Mouse (Mus musculus): ENCODE data around the gene Erg. TPM values are rescaled to one million over a fixed set of nuclear protein-coding genes. Genes with fewer than 3 reads are reported as not detected.

The Erg gene
- polyA plus RNA-seq, 1 experiment from 2014 or later, result 5.4 TPM

DNA sequence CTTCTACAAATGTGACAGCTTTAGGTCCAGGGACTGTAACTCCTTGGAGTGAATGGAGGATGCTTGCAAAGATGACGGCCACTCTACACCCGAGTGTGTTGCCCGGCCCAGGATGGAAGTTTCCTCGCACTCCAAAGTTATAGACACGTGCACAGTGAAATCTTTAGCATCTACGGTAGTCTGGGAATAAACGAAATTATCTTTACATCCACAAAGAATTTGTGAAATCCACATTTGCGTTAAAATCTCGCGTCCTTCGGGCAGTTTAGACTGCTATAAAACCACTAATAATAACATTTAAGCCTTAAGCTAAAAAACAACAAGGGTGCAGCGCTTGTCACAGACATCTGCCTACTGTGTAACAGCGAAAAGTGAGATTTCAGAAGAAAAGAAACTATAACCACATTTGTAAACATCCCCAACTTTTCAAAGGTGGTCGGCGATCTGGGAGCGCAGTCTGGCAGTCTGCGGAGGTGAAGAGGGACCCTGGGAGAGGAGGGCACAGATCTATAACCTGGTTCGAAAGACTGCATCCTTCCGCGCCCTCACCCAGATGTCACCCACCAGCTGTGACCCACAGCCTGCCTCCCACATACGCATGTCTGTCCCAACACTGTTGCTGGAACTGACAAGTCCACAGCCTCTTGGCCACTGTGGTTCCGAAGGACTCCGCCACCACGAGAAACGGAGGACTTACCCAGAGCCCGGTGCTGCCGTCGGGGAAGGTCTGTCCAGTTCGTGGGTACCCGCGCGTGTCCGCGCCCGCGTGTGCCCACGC is 1.5 kb downstream of the Erg start:
- Histone ChIP-seq H3K4me2 (peak overlapping the region; percentile 96), H3K9ac (peak overlapping the region; percentile 64), H3K4me3 (peak overlapping the region; percentile 50), H3K9me3 (replicated peaks) (no peaks in the 10 kb centered on the region), H3K36me3 (no peaks in the 10 kb centered on the region), H3K27ac (ENCODE audit: poor library complexity, severe bottlenecking) (no peak overlapping the region), H3K4me1 (replicated peaks) (peaks cover 10% of the 10 kb centered on the region), H3K27me3 (replicated peaks) (peaks cover 81% of the 10 kb centered on the region)
- 17% methylated on average over 37 of the region's 37 CpGs for WGBS
- no peak for ATAC-seq (ENCODE audit: insufficient number of reproducible peaks, low FRiP score)

DNA sequence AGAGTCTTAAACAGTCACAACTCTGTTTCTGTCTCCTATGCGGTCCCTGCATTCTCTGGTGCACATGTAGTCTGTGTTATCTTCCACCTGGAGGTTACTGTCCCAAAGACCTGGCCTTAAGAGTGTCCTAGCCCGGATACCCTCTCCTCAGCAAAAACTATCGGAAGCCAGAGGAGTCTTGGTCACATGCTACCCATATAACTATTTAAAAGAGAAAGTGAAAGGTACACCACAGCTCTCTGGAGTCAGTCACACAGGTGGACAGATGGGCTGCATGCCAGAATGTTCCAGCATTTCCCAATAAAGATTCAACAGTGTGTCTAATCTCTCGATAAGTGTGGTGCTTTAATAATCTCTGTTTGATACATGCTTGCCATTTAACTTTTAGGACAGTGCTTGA is 7.1 kb downstream of the Erg start:
- no peak overlapping the region for H3K9ac ChIP-seq
- ATAC-seq (ENCODE audit: insufficient number of reproducible peaks, low FRiP score), result no peak
- no peaks in the 10 kb centered on the region for H3K36me3 ChIP-seq
- no peak overlapping the region for H3K4me2 ChIP-seq
- no peak overlapping the region for H3K27ac ChIP-seq (ENCODE audit: poor library complexity, severe bottlenecking)
- peaks cover 34% of the 10 kb centered on the region for H3K27me3 ChIP-seq (replicated peaks)
- WGBS, result 84% methylated on average over 4 of the region's 4 CpGs
- H3K4me1 ChIP-seq (replicated peaks), result no peaks in the 10 kb centered on the region
- H3K4me3 ChIP-seq, result no peak overlapping the region
- no peaks in the 10 kb centered on the region for H3K9me3 ChIP-seq (replicated peaks)

DNA sequence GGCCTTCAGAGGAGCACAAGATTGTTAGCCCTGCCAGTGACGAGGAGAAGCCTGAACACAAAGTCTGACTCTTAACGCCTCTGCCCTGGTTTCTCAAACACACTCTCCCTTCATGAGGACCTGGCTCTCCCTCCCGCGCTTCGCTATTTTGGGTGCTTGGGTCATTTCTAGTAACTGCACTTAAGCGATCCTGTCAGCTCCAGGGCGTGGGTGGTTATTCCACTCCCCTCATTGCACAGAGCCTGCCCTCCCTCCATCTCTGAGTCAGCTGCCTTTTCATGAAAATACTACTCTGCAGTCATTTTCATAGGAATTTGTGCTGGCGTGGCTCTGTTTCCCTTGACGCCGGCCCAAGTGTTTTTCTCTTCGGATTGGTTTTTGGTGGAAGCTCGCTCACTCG is 13.2 kb downstream of the Erg start:
- no peaks in the 10 kb centered on the region for H3K36me3 ChIP-seq
- WGBS, result 67% methylated on average over 13 of the region's 13 CpGs
- no peaks in the 10 kb centered on the region for H3K27me3 ChIP-seq (replicated peaks)
- H3K9me3 ChIP-seq (replicated peaks), result no peaks in the 10 kb centered on the region
- H3K4me1 ChIP-seq (replicated peaks), result peaks cover 15% of the 10 kb centered on the region; the same call in 1 of the 2 replicates
- no peak overlapping the region for H3K4me2 ChIP-seq
- H3K27ac ChIP-seq (ENCODE audit: poor library complexity, severe bottlenecking), result no peak overlapping the region
- no peak overlapping the region for H3K4me3 ChIP-seq
- no peak for ATAC-seq (ENCODE audit: insufficient number of reproducible peaks, low FRiP score)
- no peak overlapping the region for H3K9ac ChIP-seq

DNA sequence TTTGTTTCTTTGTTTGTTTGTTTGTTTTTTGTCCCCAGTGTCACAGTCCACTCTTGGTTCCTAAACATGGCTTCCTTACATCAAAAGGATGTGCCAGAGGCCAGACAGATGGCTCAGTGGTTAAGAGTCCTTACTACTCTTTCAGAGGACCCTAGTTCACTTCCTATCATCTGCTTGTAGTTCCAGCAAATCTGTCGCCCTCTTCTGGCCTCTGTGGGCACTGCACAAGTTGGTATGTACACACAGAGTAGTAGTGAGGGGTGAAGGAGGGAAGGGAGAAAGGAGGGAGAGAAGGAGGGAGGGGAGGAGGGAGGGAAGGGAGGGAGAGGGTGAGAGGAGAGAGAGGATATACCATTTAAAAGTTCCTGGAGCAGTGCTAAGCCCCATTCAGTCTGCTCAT is 15.8 kb downstream of the Erg start:
- Histone ChIP-seq H3K4me1 (replicated peaks) (peaks cover 15% of the 10 kb centered on the region; the same call in 1 of the 2 replicates), H3K4me2 (no peak overlapping the region), H3K4me3 (no peak overlapping the region), H3K9me3 (replicated peaks) (no peaks in the 10 kb centered on the region), H3K9ac (no peak overlapping the region), H3K27ac (ENCODE audit: poor library complexity, severe bottlenecking) (no peak overlapping the region), H3K27me3 (replicated peaks) (no peaks in the 10 kb centered on the region), H3K36me3 (no peaks in the 10 kb centered on the region)
- ATAC-seq (ENCODE audit: insufficient number of reproducible peaks, low FRiP score), result no peak
- WGBS, result 4% methylated on average over 1 of the region's 1 CpGs

DNA sequence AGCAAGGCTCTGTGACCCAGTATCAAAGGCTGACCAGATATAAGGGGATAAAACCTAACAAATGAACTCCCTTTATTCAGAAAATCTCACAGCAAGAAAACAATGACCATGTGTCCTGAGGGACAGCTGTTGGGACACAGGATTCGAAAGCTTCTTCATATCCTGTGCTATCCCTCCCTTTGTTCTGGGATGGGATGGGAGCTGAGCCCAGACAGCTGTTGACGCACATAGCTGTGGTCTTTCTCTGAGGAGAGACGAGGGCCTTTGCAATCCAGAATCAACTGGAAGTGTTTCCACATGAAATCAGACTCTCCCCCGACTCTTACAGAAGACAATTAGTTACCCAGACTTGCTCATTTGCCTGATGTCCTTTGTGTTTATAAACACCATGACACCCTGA is 29.6 kb downstream of the Erg start:
- H3K27me3 ChIP-seq (replicated peaks), result no peaks in the 10 kb centered on the region
- 65% methylated on average over 4 of the region's 4 CpGs for WGBS
- H3K4me2 ChIP-seq, result no peak overlapping the region
- no peak overlapping the region for H3K4me3 ChIP-seq
- H3K4me1 ChIP-seq (replicated peaks), result no peaks in the 10 kb centered on the region
- H3K9me3 ChIP-seq (replicated peaks), result no peaks in the 10 kb centered on the region
- ATAC-seq (ENCODE audit: insufficient number of reproducible peaks, low FRiP score), result no peak
- H3K9ac ChIP-seq, result no peak overlapping the region
- H3K27ac ChIP-seq (ENCODE audit: poor library complexity, severe bottlenecking), result no peak overlapping the region
- no peaks in the 10 kb centered on the region for H3K36me3 ChIP-seq

DNA sequence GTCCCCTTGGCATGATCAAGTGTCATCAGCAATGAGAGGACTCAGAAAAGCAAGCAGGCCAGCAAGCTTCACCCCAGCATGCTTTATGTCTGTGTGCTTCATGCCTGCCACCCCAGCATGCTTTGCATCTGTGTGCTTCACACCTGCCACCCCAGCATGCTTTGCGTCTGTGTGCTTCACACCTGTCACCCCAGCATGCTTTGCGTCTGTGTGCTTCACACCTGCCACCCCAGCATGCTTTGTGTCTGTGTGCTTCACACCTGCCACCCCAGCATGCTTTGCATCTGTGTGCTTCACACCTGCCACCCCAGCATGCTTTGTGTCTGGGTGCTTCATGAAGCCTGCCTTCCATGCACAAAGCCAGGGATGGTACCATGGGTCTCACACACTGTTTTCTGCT is 33.3 kb downstream of the Erg start:
- Histone ChIP-seq H3K27me3 (replicated peaks) (no peaks in the 10 kb centered on the region), H3K4me3 (no peak overlapping the region), H3K9me3 (replicated peaks) (no peaks in the 10 kb centered on the region), H3K36me3 (no peaks in the 10 kb centered on the region), H3K27ac (ENCODE audit: poor library complexity, severe bottlenecking) (no peak overlapping the region), H3K9ac (no peak overlapping the region), H3K4me2 (no peak overlapping the region), H3K4me1 (replicated peaks) (no peaks in the 10 kb centered on the region; the same call in 1 of the 2 replicates)
- no peak for ATAC-seq (ENCODE audit: insufficient number of reproducible peaks, low FRiP score)
- WGBS, result 95% methylated on average over 2 of the region's 2 CpGs

DNA sequence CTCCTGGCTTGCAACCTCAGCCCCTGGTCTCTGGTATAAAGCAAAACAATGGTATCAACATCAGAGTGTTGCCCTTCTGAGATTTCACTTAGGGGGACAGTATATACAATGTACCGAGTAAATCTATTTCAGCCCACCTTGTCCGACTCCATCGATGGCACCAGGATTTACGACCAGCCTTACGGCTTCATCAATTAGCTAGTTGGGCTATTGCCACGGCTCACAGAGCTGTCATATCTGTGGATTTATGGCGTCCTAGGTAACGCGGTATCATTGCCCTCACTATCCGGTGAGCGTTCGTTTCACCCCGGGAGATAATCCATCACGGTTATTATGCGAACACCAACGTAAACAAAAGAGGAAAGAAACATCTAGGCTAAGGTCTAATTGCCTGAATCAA is 33.9 kb downstream of the Erg start:
- no peaks in the 10 kb centered on the region; the same call in 1 of the 2 replicates for H3K4me1 ChIP-seq (replicated peaks)
- 88% methylated on average over 16 of the region's 16 CpGs for WGBS
- no peaks in the 10 kb centered on the region for H3K9me3 ChIP-seq (replicated peaks)
- no peak overlapping the region for H3K27ac ChIP-seq (ENCODE audit: poor library complexity, severe bottlenecking)
- no peaks in the 10 kb centered on the region for H3K36me3 ChIP-seq
- H3K9ac ChIP-seq, result no peak overlapping the region
- H3K27me3 ChIP-seq (replicated peaks), result no peaks in the 10 kb centered on the region
- H3K4me3 ChIP-seq, result no peak overlapping the region
- no peak overlapping the region for H3K4me2 ChIP-seq
- ATAC-seq (ENCODE audit: insufficient number of reproducible peaks, low FRiP score), result no peak

DNA sequence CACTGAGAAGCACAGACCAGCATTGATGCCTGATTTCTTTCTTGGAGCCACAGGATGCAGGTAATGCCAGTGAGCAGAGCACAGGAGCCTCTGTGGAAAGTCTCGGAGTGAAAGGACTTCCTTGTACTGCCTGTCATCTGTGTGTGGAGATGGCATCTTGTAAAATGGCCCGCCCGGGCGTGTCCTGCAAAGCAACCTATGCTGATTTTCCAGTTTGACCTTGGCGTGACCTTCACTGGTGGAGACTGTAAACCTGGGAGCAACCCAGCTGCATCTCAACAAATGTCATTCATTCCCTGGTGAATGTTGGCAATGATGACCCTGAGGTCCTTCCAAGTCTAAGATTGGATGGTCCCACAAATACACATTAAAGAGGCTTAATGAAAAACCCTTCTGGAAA is 35.9 kb downstream of the Erg start:
- Histone ChIP-seq H3K4me2 (no peak overlapping the region), H3K27ac (ENCODE audit: poor library complexity, severe bottlenecking) (no peak overlapping the region), H3K36me3 (no peaks in the 10 kb centered on the region), H3K4me3 (no peak overlapping the region), H3K4me1 (replicated peaks) (no peaks in the 10 kb centered on the region; the same call in 1 of the 2 replicates), H3K9ac (no peak overlapping the region), H3K9me3 (replicated peaks) (no peaks in the 10 kb centered on the region), H3K27me3 (replicated peaks) (no peaks in the 10 kb centered on the region)
- 84% methylated on average over 5 of the region's 5 CpGs for WGBS
- no peak for ATAC-seq (ENCODE audit: insufficient number of reproducible peaks, low FRiP score)

DNA sequence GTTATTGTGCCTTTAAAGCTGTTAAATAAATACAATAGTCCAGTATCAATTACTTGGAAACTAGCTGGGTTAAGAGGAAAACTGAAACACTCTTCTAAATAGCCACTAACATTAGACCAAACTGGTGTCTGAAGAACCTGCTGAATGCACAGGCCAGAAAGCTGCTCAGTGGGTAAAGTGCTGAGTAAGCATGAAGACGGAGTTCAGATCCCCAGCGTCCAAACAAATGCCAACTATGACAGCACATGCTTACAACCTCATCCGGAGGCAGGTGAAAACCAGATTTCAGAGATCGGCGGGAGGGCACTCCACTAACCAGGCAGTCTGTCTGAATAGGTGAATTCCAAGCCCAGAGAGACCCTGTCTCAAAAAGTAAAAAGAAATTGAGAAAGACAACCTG is 41.6 kb downstream of the Erg start:
- Histone ChIP-seq H3K4me1 (replicated peaks) (no peaks in the 10 kb centered on the region), H3K27ac (ENCODE audit: poor library complexity, severe bottlenecking) (no peak overlapping the region), H3K36me3 (no peaks in the 10 kb centered on the region), H3K4me3 (no peak overlapping the region), H3K9me3 (replicated peaks) (no peaks in the 10 kb centered on the region), H3K4me2 (no peak overlapping the region), H3K9ac (no peak overlapping the region), H3K27me3 (replicated peaks) (no peaks in the 10 kb centered on the region)
- 83% methylated on average over 5 of the region's 5 CpGs for WGBS
- no peak for ATAC-seq (ENCODE audit: insufficient number of reproducible peaks, low FRiP score)

DNA sequence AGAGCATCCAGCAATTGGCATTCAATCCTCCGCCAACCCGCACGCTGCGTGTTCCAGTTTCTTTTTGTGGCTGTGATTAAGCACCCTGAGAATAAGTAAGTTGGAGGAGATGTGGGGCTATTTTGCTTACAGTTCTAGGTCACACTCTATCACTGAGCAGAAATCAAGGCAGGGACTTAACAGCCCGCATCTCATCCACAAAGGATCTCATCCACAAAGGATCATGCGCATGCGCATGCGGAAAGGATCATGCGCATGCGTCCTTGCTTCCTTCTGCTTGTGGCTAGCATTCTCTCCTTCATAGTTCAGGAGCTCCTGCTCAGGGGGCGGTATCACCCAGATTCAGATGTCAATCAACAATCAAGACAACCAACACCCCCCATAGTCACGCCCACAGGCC is 42.9 kb downstream of the Erg start:
- no peak overlapping the region for H3K9ac ChIP-seq
- no peaks in the 10 kb centered on the region for H3K9me3 ChIP-seq (replicated peaks)
- no peaks in the 10 kb centered on the region for H3K27me3 ChIP-seq (replicated peaks)
- H3K4me1 ChIP-seq (replicated peaks), result no peaks in the 10 kb centered on the region
- WGBS, result 91% methylated on average over 12 of the region's 12 CpGs
- H3K4me2 ChIP-seq, result no peak overlapping the region
- no peak overlapping the region for H3K4me3 ChIP-seq
- H3K36me3 ChIP-seq, result no peaks in the 10 kb centered on the region
- no peak for ATAC-seq (ENCODE audit: insufficient number of reproducible peaks, low FRiP score)
- no peak overlapping the region for H3K27ac ChIP-seq (ENCODE audit: poor library complexity, severe bottlenecking)

DNA sequence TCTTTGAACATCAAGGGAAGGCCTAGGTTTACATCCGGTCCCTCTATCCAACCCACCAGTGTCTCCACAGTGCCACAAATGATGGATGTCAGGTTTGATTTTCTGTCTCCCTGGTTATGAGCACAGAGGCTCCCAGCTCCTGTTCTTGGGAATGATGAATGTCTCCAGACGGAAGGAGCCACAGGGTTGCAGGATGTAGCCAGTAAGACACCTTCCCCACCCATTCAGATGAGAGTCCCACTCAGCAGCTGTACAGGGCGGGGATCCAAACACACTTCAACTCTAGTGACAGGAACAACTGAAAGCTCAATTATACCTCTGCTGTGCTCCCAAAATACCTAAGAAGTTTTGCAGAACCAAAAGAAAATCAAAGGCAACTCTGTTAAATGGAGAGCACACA is 51.2 kb downstream of the Erg start:
- H3K4me2 ChIP-seq, result no peak overlapping the region
- 63% methylated on average over 3 of the region's 3 CpGs for WGBS

More for the DNA sequence above, 51.2 kb downstream of the Erg start:
- no peaks in the 10 kb centered on the region for H3K36me3 ChIP-seq
- H3K27ac ChIP-seq (ENCODE audit: poor library complexity, severe bottlenecking), result no peak overlapping the region
- H3K27me3 ChIP-seq (replicated peaks), result no peaks in the 10 kb centered on the region
- H3K9ac ChIP-seq, result no peak overlapping the region
- no peaks in the 10 kb centered on the region for H3K4me1 ChIP-seq (replicated peaks)
- H3K4me3 ChIP-seq, result no peak overlapping the region
- no peak for ATAC-seq (ENCODE audit: insufficient number of reproducible peaks, low FRiP score)
- no peaks in the 10 kb centered on the region for H3K9me3 ChIP-seq (replicated peaks)

Data from heart, embryonic 12.5 days (tissue).